Mouse (Mus musculus) large intestine, adult 2 months (tissue): ENCODE data around the gene Thrb. TPM values are rescaled to one million over a fixed set of nuclear protein-coding genes. Genes with fewer than 3 reads are reported as not detected.

Experiments
- DNase-seq: peaks from one replicate; pipeline ENCODE4 v3.0.0-alpha.2; 2012; ENCODE audit warnings: low read depth, low spot score
- WGBS: fragments of 180-500 bp; shearing (Covaris S2); methylation state at CpG from one replicate; pipeline ENCODE4 v1.1.7; 2018; 5-methylcytosine and 5-hydroxymethylcytosine counted together
- polyA plus RNA-seq: library from polyadenylated mRNA; depleted of rRNA; stranded (reverse); fragments of >200 nt; gene quantifications from 2 replicates; pipeline ENCODE4 v1.2.3, GENCODE M21; 2012

The Thrb gene
- polyA plus RNA-seq, 1 experiment: 2.5 TPM

- 17% methylated on average over 4 of the region's 4 CpGs for WGBS
- DNase-seq: no peak
These were observed 190.3 kb downstream of the Thrb start for GRCm38 (mm10) chr14:17850355-17850754.

GRCm38 (mm10) chr14:17852236-17852635, 192.2 kb downstream of the Thrb start:
- no peak for DNase-seq
- WGBS: 91% methylated on average over 2 of the region's 2 CpGs

- DNase-seq: no peak
- 65% methylated on average over 5 of the region's 5 CpGs for WGBS
These were observed 199.8 kb downstream of the Thrb start for GRCm38 (mm10) chr14:17859790-17860385.

GRCm38 (mm10) chr14:17862651-17863050, 202.6 kb downstream of the Thrb start:
- WGBS: 95% methylated on average over 3 of the region's 3 CpGs
- no peak for DNase-seq

GRCm38 (mm10) chr14:17863701-17864320, 203.8 kb downstream of the Thrb start:
- WGBS: 65% methylated on average over 6 of the region's 6 CpGs
- DNase-seq: no peak

- no peak for DNase-seq
- 77% methylated on average over 6 of the region's 6 CpGs for WGBS
These were observed 208.3 kb downstream of the Thrb start for GRCm38 (mm10) chr14:17868326-17868725.

- 48% methylated on average over 2 of the region's 2 CpGs for WGBS
- no peak for DNase-seq
These were observed 215.9 kb downstream of the Thrb start for GRCm38 (mm10) chr14:17875946-17876345.

GRCm38 (mm10) chr14:17879446-17879845, 219.4 kb downstream of the Thrb start:
- 33% methylated on average over 5 of the region's 5 CpGs for WGBS
- no peak for DNase-seq

GRCm38 (mm10) chr14:17884884-17885283, 224.8 kb downstream of the Thrb start:
- DNase-seq: no peak
- 94% methylated on average over 13 of the region's 13 CpGs for WGBS

GRCm38 (mm10) chr14:17885320-17885719, 225.3 kb downstream of the Thrb start:
- DNase-seq: no peak
- 75% methylated on average over 3 of the region's 3 CpGs for WGBS

- DNase-seq: no peak
- 63% methylated on average over 1 of the region's 1 CpGs for WGBS
These were observed 234.7 kb downstream of the Thrb start for GRCm38 (mm10) chr14:17894791-17895190.

GRCm38 (mm10) chr14:17899733-17900413, 239.8 kb downstream of the Thrb start:
- DNase-seq: no peak

GRCm38 (mm10) chr14:17900414-17900795, 240.3 kb downstream of the Thrb start:
- WGBS: 82% methylated on average over 3 of the region's 3 CpGs
- DNase-seq: no peak

More at GRCm38 (mm10) chr14:17899733-17900413, 239.8 kb downstream of the Thrb start:
- 76% methylated on average over 6 of the region's 6 CpGs for WGBS

GRCm38 (mm10) chr14:17902426-17902825, 242.4 kb downstream of the Thrb start:
- no peak for DNase-seq
- 53% methylated on average over 2 of the region's 2 CpGs for WGBS

- no peak for DNase-seq
- 79% methylated on average over 2 of the region's 2 CpGs for WGBS
These were observed 243.1 kb downstream of the Thrb start for GRCm38 (mm10) chr14:17903121-17903520.

- 74% methylated on average over 1 of the region's 1 CpGs for WGBS
These were observed 244.5 kb downstream of the Thrb start for GRCm38 (mm10) chr14:17904554-17904953.

GRCm38 (mm10) chr14:17905627-17906026, 245.6 kb downstream of the Thrb start:
- DNase-seq: no peak
- 56% methylated on average over 3 of the region's 3 CpGs for WGBS

More at GRCm38 (mm10) chr14:17904554-17904953, 244.5 kb downstream of the Thrb start:
- no peak for DNase-seq

- DNase-seq: no peak
These were observed 246.9 kb downstream of the Thrb start for GRCm38 (mm10) chr14:17906931-17907330.

GRCm38 (mm10) chr14:17911157-17911556, 251.1 kb downstream of the Thrb start:
- peak; percentile 14 for DNase-seq
- 41% methylated on average over 3 of the region's 3 CpGs for WGBS

More at GRCm38 (mm10) chr14:17906931-17907330, 246.9 kb downstream of the Thrb start:
- 72% methylated on average over 4 of the region's 4 CpGs for WGBS

- DNase-seq: no peak
- 74% methylated on average over 6 of the region's 6 CpGs for WGBS
These were observed 252.6 kb downstream of the Thrb start for GRCm38 (mm10) chr14:17912573-17913207.
